In genomic region chr5:137741023-137741931, GRCm38 (mm10) we compare ENCODE assay signal across 8 mouse cellular contexts. TPM values are rescaled to one million over a fixed set of nuclear protein-coding genes. Genes with fewer than 3 reads are reported as not detected.
DNase-seq lines count a peak whose midpoint lies in the region; ATAC-seq and TF ChIP-seq lines count a peak whose summit lies in the region.

Gene Nyap1 (minus strand): TSS chr5:137741607.

- H3K4me3 ChIP-seq in embryonic fibroblast, embryonic 13.5 days (ENCODE audit: insufficient read depth, low read length) = peak within 1 kb of the TSS; percentile 84
- H3K4me3 ChIP-seq in heart, embryonic 13.5 days = peak within 1 kb of the TSS; percentile 66
- H3K4me3 ChIP-seq in liver, embryonic 15.5 days (replicated peaks) = peak within 1 kb of the TSS; percentile 68
- peak within 1 kb of the TSS; percentile 70 for H3K4me3 ChIP-seq in neural tube, embryonic 11.5 days (ENCODE audit: low read depth, low read length)

- no peak within 1 kb of the TSS for H3K27ac ChIP-seq in embryonic fibroblast, embryonic 13.5 days (ENCODE audit: insufficient read depth, low read length)
- H3K27ac ChIP-seq in heart, embryonic 13.5 days (replicated peaks) = peak within 1 kb of the TSS; percentile 60
- peak within 1 kb of the TSS; percentile 80 for H3K27ac ChIP-seq in liver, embryonic 15.5 days (replicated peaks)
- H3K27ac ChIP-seq in neural tube, embryonic 11.5 days (ENCODE audit: low read depth, low read length) = peak within 1 kb of the TSS; percentile 46

- ATAC-seq in heart, embryonic 13.5 days (ENCODE audit: extremely low read depth, insufficient number of reproducible peaks, low FRiP score, low TSS enrichment) = peak; percentile 71
- peak; percentile 71 for ATAC-seq in liver, embryonic 15.5 days (ENCODE audit: insufficient read depth)
- ATAC-seq in neural tube, embryonic 11.5 days (ENCODE audit: insufficient read depth, low FRiP score, low TSS enrichment) = peak; percentile 83

- peaks cover 9% of the 10 kb centered on the region for H3K36me3 ChIP-seq in heart, embryonic 13.5 days
- H3K36me3 ChIP-seq in liver, embryonic 15.5 days (replicated peaks) = no peaks in the 10 kb centered on the region
- 0 out of 2 replicates have a peak, but pooled peaks cover 2% of the 10 kb centered on the region for H3K36me3 ChIP-seq in neural tube, embryonic 11.5 days (ENCODE audit: control insufficient read depth, insufficient read depth, low read length)

- under 1% methylated on average over 71 of the region's 71 CpGs for WGBS in heart, embryonic 13.5 days
- under 1% methylated on average over 71 of the region's 71 CpGs for WGBS in liver, embryonic 15.5 days (ENCODE audit: insufficient replicate concordance)
- under 1% methylated on average over 71 of the region's 71 CpGs for whole genome bisulfite sequencing in neural tube, embryonic 11.5 days

- TF ChIP-seq POLR2A in embryonic fibroblast, embryonic 13.5 days (IDR thresholded peaks at IDR 0.05; ENCODE audit: low read depth, low read length) = peak; percentile 87

- peak within 1 kb of the TSS; percentile 81 for H3K9ac ChIP-seq in heart, embryonic 13.5 days
- H3K9ac ChIP-seq in liver, embryonic 15.5 days = peak within 1 kb of the TSS; percentile 72
- peak within 1 kb of the TSS; percentile 78 for H3K9ac ChIP-seq in neural tube, embryonic 11.5 days (ENCODE audit: low read length)

- H3K27me3 ChIP-seq in heart, embryonic 13.5 days (replicated peaks) = no peaks in the 10 kb centered on the region
- H3K27me3 ChIP-seq in liver, embryonic 15.5 days = 0 out of 2 replicates have a peak, but pooled peaks cover 10% of the 10 kb centered on the region
- H3K27me3 ChIP-seq in neural tube, embryonic 11.5 days (ENCODE audit: control insufficient read depth, insufficient read depth, low read length) = no peaks in the 10 kb centered on the region

- peak; percentile 91 for DNase-seq in CD4-positive, CD25-positive, alpha-beta regulatory T cell, adult 2 months (ENCODE audit: low read depth, low spot score)
- peak; percentile 88 for DNase-seq in brain, adult 2 months (ENCODE audit: low read depth, low spot score)
- peak; percentile 86 for DNase-seq in kidney, postnatal 10 days
- peak; percentile 89 for DNase-seq in neural tube, embryonic 11.5 days (ENCODE audit: low spot score)
- DNase-seq in telencephalon, adult 2 months (ENCODE audit: low read depth, low spot score) = peak; percentile 56

- no peak; the same call in none of the 2 replicates for TF ChIP-seq CTCF in embryonic fibroblast, embryonic 13.5 days (IDR thresholded peaks at IDR 0.05; ENCODE audit: borderline replicate concordance, insufficient read depth, low read length)

- no peaks in the 10 kb centered on the region for H3K9me3 ChIP-seq in heart, embryonic 13.5 days
- no peaks in the 10 kb centered on the region for H3K9me3 ChIP-seq in liver, embryonic 15.5 days (replicated peaks)
- no peaks in the 10 kb centered on the region for H3K9me3 ChIP-seq in neural tube, embryonic 11.5 days (ENCODE audit: control insufficient read depth, low read length)

- peaks cover 11% of the 10 kb centered on the region for H3K4me1 ChIP-seq in embryonic fibroblast, embryonic 13.5 days (ENCODE audit: control insufficient read depth, insufficient read depth, low read length)
- H3K4me1 ChIP-seq in heart, embryonic 13.5 days = peaks cover 38% of the 10 kb centered on the region
- H3K4me1 ChIP-seq in liver, embryonic 15.5 days (replicated peaks) = peaks cover 69% of the 10 kb centered on the region
- peaks cover 30% of the 10 kb centered on the region for H3K4me1 ChIP-seq in neural tube, embryonic 11.5 days (ENCODE audit: control insufficient read depth, insufficient read depth, low read length)

- H3K4me2 ChIP-seq in heart, embryonic 13.5 days = peak within 1 kb of the TSS; percentile 91
- peak within 1 kb of the TSS; percentile 99 for H3K4me2 ChIP-seq in liver, embryonic 15.5 days
- peak within 1 kb of the TSS; percentile 86 for H3K4me2 ChIP-seq in neural tube, embryonic 11.5 days (ENCODE audit: low read depth)

RNA-seq across cellular contexts. Expression of gene Nyap1, which starts in this region (rescaled TPM):
- 5.7 and 7.0 TPM in 2 replicates for polyA plus RNA-seq in embryonic fibroblast, embryonic 13.5 days (2011; ENCODE audit: insufficient read length, low read depth, missing spikeins)
- polyA plus RNA-seq in heart, embryonic 13.5 days (2015; fragmentation: Nextera tagmentation; extraction: Ambion mirVana) = 1.3 and 1.5 TPM in 2 replicates
- polyA plus RNA-seq in liver, embryonic 15.5 days (2015; fragmentation: Nextera tagmentation; extraction: Ambion mirVana) = 0.21 and 0.39 TPM in 2 replicates
- 3.8 and 4.4 TPM in 2 replicates for polyA plus RNA-seq in neural tube, embryonic 11.5 days (2014; fragmentation: Nextera tagmentation; extraction: Ambion mirVana)

Comparison
In these comparisons a context has a peak if more than half of its experiments do, and no peak if none do; other contexts are left out.
1. Peak in ATAC-seq, H3K4me3 ChIP-seq, H3K27ac ChIP-seq, H3K9ac ChIP-seq and H3K4me2 ChIP-seq in liver, embryonic 15.5 days; RNA of the gene not detected or under 1 TPM.